Mouse (Mus musculus): ENCODE results near the gene Olfr1124.
"Not testable (repeated sequence)": the region's sequence is repeated elsewhere in the genome, so short reads cannot be mapped to it uniquely, and the experiment has no call there.

Olfr1124 gene

GRCm38 (mm10) chr2:87429975-87430374 lies at the start of gene Olfr1124:
Gene Olfr1124 (plus strand): TSS chr2:87430275.
- DNase-seq (ENCODE audit: low spot score in 2 of 2), result no peak

GRCm38 (mm10) chr2:87383935-87384334 lies 46.1 kb upstream of the Olfr1124 start:
- DNase-seq (ENCODE audit: low spot score in 2 of 2), result no peak

- DNase-seq (ENCODE audit: low spot score in 2 of 2), result no peak
Measured at GRCm38 (mm10) chr2:87385549-87385948, 44.5 kb upstream of the Olfr1124 start, which contains the start of gene Olfr1122. Gene Olfr1122 (plus strand): TSS chr2:87385849.

GRCm38 (mm10) chr2:87393605-87394004 lies 36.5 kb upstream of the Olfr1124 start:
- DNase-seq (ENCODE audit: low spot score in 2 of 2), result not testable (repeated sequence)

GRCm38 (mm10) chr2:87394686-87395085 lies 35.4 kb upstream of the Olfr1124 start:
- not testable (repeated sequence) for DNase-seq (ENCODE audit: low spot score in 2 of 2)

GRCm38 (mm10) chr2:87416335-87416734 lies 13.7 kb upstream of the Olfr1124 start, which contains the start of gene Olfr1123:
Gene Olfr1123 (plus strand): TSS chr2:87416635.
- DNase-seq (ENCODE audit: low spot score in 2 of 2), result no peak

GRCm38 (mm10) chr2:87437731-87438130 lies 7.7 kb downstream of the Olfr1124 start:
- no peak for DNase-seq (ENCODE audit: low spot score in 2 of 2)

GRCm38 (mm10) chr2:87453662-87454061 lies 23.6 kb downstream of the Olfr1124 start, which contains the start of gene Olfr1126:
Gene Olfr1126 (plus strand): TSS chr2:87453962.
- no peak for DNase-seq (ENCODE audit: low spot score in 2 of 2)

GRCm38 (mm10) chr2:87461769-87462168 lies 31.7 kb downstream of the Olfr1124 start:
- DNase-seq (ENCODE audit: low spot score in 2 of 2), result no peak

- DNase-seq (ENCODE audit: low spot score in 2 of 2), result no peak
Measured at GRCm38 (mm10) chr2:87480207-87480606, 50.1 kb downstream of the Olfr1124 start.

- no peak for DNase-seq (ENCODE audit: low spot score in 2 of 2)
Measured at GRCm38 (mm10) chr2:87481158-87481557, 51.1 kb downstream of the Olfr1124 start.

GRCm38 (mm10) chr2:87482276-87482675 lies 52.2 kb downstream of the Olfr1124 start:
- no peak for DNase-seq (ENCODE audit: low spot score in 2 of 2)

All from spleen, postnatal 14 days (tissue).